Mouse (Mus musculus): ENCODE data around the gene Afdn.
"Not testable (repeated sequence)": the region's sequence is repeated elsewhere in the genome, so short reads cannot be mapped to it uniquely, and the experiment has no call there.

Gene Afdn

GRCm38 (mm10) chr17:13738916-13739315 lies 21.4 kb upstream of the Afdn start:
- no peak for DNase-seq (ENCODE audit: low read depth)

- DNase-seq (ENCODE audit: low read depth), result no peak
Observed at GRCm38 (mm10) chr17:13739981-13740380, 20.4 kb upstream of the Afdn start.

- no peak for DNase-seq (ENCODE audit: low read depth)
Observed at GRCm38 (mm10) chr17:13740796-13741195, 19.5 kb upstream of the Afdn start.

GRCm38 (mm10) chr17:13741611-13742010 lies 18.7 kb upstream of the Afdn start:
- no peak for DNase-seq (ENCODE audit: low read depth)

GRCm38 (mm10) chr17:13742334-13742733 lies 18.0 kb upstream of the Afdn start:
- DNase-seq (ENCODE audit: low read depth), result no peak

- DNase-seq (ENCODE audit: low read depth), result no peak
Observed at GRCm38 (mm10) chr17:13742941-13743708, 17.2 kb upstream of the Afdn start.

- DNase-seq (ENCODE audit: low read depth), result no peak
Observed at GRCm38 (mm10) chr17:13743709-13744079, 16.6 kb upstream of the Afdn start.

- DNase-seq (ENCODE audit: low read depth), result no peak
Observed at GRCm38 (mm10) chr17:13744219-13744618, 16.1 kb upstream of the Afdn start.

GRCm38 (mm10) chr17:13744824-13745223 lies 15.5 kb upstream of the Afdn start:
- no peak for DNase-seq (ENCODE audit: low read depth)

GRCm38 (mm10) chr17:13745373-13745772 lies 15.0 kb upstream of the Afdn start:
- DNase-seq (ENCODE audit: low read depth), result no peak

GRCm38 (mm10) chr17:13746330-13746729 lies 14.0 kb upstream of the Afdn start:
- DNase-seq (ENCODE audit: low read depth), result peak; percentile 19

- no peak for DNase-seq (ENCODE audit: low read depth)
Observed at GRCm38 (mm10) chr17:13747681-13748080, 12.7 kb upstream of the Afdn start.

- no peak for DNase-seq (ENCODE audit: low read depth)
Observed at GRCm38 (mm10) chr17:13749027-13749426, 11.3 kb upstream of the Afdn start.

GRCm38 (mm10) chr17:13753918-13754317 lies 6.4 kb upstream of the Afdn start:
- no peak for DNase-seq (ENCODE audit: low read depth)

GRCm38 (mm10) chr17:13754940-13755339 lies 5.4 kb upstream of the Afdn start:
- DNase-seq (ENCODE audit: low read depth), result no peak

- no peak for DNase-seq (ENCODE audit: low read depth)
Observed at GRCm38 (mm10) chr17:13758586-13758985, 1.8 kb upstream of the Afdn start.

GRCm38 (mm10) chr17:13759156-13759852 lies 1.0 kb upstream of the Afdn start:
- DNase-seq (ENCODE audit: low read depth), result no peak

- DNase-seq (ENCODE audit: low read depth), result no peak
Observed at GRCm38 (mm10) chr17:13760675-13761178, 388 bp downstream of the Afdn start.

- no peak for DNase-seq (ENCODE audit: low read depth)
Observed at GRCm38 (mm10) chr17:13761179-13761913, 1.0 kb downstream of the Afdn start, which contains the start of gene Tcte2. TSS of gene Tcte2 (minus strand) at chr17:13761825.

GRCm38 (mm10) chr17:13763819-13764218 lies 3.5 kb downstream of the Afdn start:
- no peak for DNase-seq (ENCODE audit: low read depth)

- DNase-seq (ENCODE audit: low read depth), result not testable (repeated sequence)
Observed at GRCm38 (mm10) chr17:13764911-13765310, 4.6 kb downstream of the Afdn start.

- DNase-seq (ENCODE audit: low read depth), result no peak
Observed at GRCm38 (mm10) chr17:13768531-13768930, 8.2 kb downstream of the Afdn start.

GRCm38 (mm10) chr17:13769256-13769655 lies 8.9 kb downstream of the Afdn start:
- peak; percentile 21 for DNase-seq (ENCODE audit: low read depth)
